Mouse (Mus musculus): ENCODE results near the gene Btbd11. TPM values are rescaled to one million over a fixed set of nuclear protein-coding genes. Genes with fewer than 3 reads are reported as not detected.

Gene Btbd11
- polyA plus RNA-seq, 1 experiment from 2014 or later = 10.0 TPM

GRCm38 (mm10) chr10:85486456-85486855, 99.8 kb downstream of the Btbd11 start:
- Histone ChIP-seq H3K4me1 (peaks cover 13% of the 10 kb centered on the region), H3K4me3 (no peak overlapping the region), H3K27me3 (no peaks in the 10 kb centered on the region), H3K36me3 (no peaks in the 10 kb centered on the region), H3K27ac (replicated peaks) (no peak overlapping the region), H3K9ac (replicated peaks) (no peak overlapping the region), H3K4me2 (replicated peaks) (no peak overlapping the region), H3K9me3 (no peaks in the 10 kb centered on the region)
- no peak for ATAC-seq (ENCODE audit: low FRiP score, low read depth)
- 90% methylated on average over 3 of the region's 3 CpGs for WGBS

- H3K9me3 ChIP-seq = no peaks in the 10 kb centered on the region
- no peak overlapping the region for H3K4me3 ChIP-seq
- no peak for ATAC-seq (ENCODE audit: low FRiP score, low read depth)
- H3K27me3 ChIP-seq = no peaks in the 10 kb centered on the region
- H3K9ac ChIP-seq (replicated peaks) = no peak overlapping the region
- 84% methylated on average over 2 of the region's 2 CpGs for WGBS
- H3K27ac ChIP-seq (replicated peaks) = no peak overlapping the region
- no peak overlapping the region for H3K4me2 ChIP-seq (replicated peaks)
- no peaks in the 10 kb centered on the region for H3K36me3 ChIP-seq
- 0 out of 2 replicates have a peak, but pooled peaks cover 2% of the 10 kb centered on the region for H3K4me1 ChIP-seq
These were observed 106.0 kb downstream of the Btbd11 start for GRCm38 (mm10) chr10:85492583-85492982.

- H3K27me3 ChIP-seq = no peaks in the 10 kb centered on the region
- no peaks in the 10 kb centered on the region for H3K36me3 ChIP-seq
- WGBS = 91% methylated on average over 8 of the region's 8 CpGs
- no peak overlapping the region for H3K4me3 ChIP-seq
- H3K9ac ChIP-seq (replicated peaks) = no peak overlapping the region
- H3K4me1 ChIP-seq = 0 out of 2 replicates have a peak, but pooled peaks cover 2% of the 10 kb centered on the region
- no peaks in the 10 kb centered on the region for H3K9me3 ChIP-seq
- ATAC-seq (ENCODE audit: low FRiP score, low read depth) = no peak
- no peak overlapping the region for H3K27ac ChIP-seq (replicated peaks)
- no peak overlapping the region for H3K4me2 ChIP-seq (replicated peaks)
These were observed 109.7 kb downstream of the Btbd11 start for GRCm38 (mm10) chr10:85496358-85496757.

- Histone ChIP-seq H3K4me2 (replicated peaks) (no peak overlapping the region), H3K9ac (replicated peaks) (no peak overlapping the region), H3K27ac (replicated peaks) (no peak overlapping the region), H3K36me3 (no peaks in the 10 kb centered on the region), H3K27me3 (no peaks in the 10 kb centered on the region), H3K4me3 (no peak overlapping the region), H3K4me1 (0 out of 2 replicates have a peak, but pooled peaks cover 2% of the 10 kb centered on the region), H3K9me3 (no peaks in the 10 kb centered on the region)
- 73% methylated on average over 2 of the region's 2 CpGs for WGBS
- no peak for ATAC-seq (ENCODE audit: low FRiP score, low read depth)
These were observed 110.4 kb downstream of the Btbd11 start for GRCm38 (mm10) chr10:85496981-85497380.

- Histone ChIP-seq H3K9ac (replicated peaks) (no peak overlapping the region), H3K4me2 (replicated peaks) (no peak overlapping the region), H3K9me3 (no peaks in the 10 kb centered on the region), H3K27ac (replicated peaks) (no peak overlapping the region), H3K4me3 (no peak overlapping the region), H3K27me3 (no peaks in the 10 kb centered on the region), H3K36me3 (no peaks in the 10 kb centered on the region), H3K4me1 (no peaks in the 10 kb centered on the region)
- WGBS = 93% methylated on average over 5 of the region's 5 CpGs
- no peak for ATAC-seq (ENCODE audit: low FRiP score, low read depth)
These were observed 111.3 kb downstream of the Btbd11 start for GRCm38 (mm10) chr10:85497931-85498330.

GRCm38 (mm10) chr10:85500573-85501155, 114.0 kb downstream of the Btbd11 start:
- no peaks in the 10 kb centered on the region for H3K9me3 ChIP-seq
- no peak overlapping the region for H3K4me2 ChIP-seq (replicated peaks)
- H3K27ac ChIP-seq (replicated peaks) = no peak overlapping the region
- no peaks in the 10 kb centered on the region for H3K4me1 ChIP-seq
- 78% methylated on average over 9 of the region's 9 CpGs for WGBS
- no peaks in the 10 kb centered on the region for H3K36me3 ChIP-seq
- no peak overlapping the region for H3K9ac ChIP-seq (replicated peaks)
- ATAC-seq (ENCODE audit: low FRiP score, low read depth) = no peak
- no peak overlapping the region for H3K4me3 ChIP-seq
- no peaks in the 10 kb centered on the region for H3K27me3 ChIP-seq

- Histone ChIP-seq H3K27me3 (no peaks in the 10 kb centered on the region), H3K4me1 (no peaks in the 10 kb centered on the region), H3K4me2 (replicated peaks) (no peak overlapping the region), H3K36me3 (no peaks in the 10 kb centered on the region), H3K4me3 (no peak overlapping the region), H3K27ac (replicated peaks) (no peak overlapping the region), H3K9ac (replicated peaks) (no peak overlapping the region), H3K9me3 (no peaks in the 10 kb centered on the region)
- ATAC-seq (ENCODE audit: low FRiP score, low read depth) = no peak
- 62% methylated on average over 5 of the region's 5 CpGs for WGBS
These were observed 115.5 kb downstream of the Btbd11 start for GRCm38 (mm10) chr10:85501966-85502566.

- Histone ChIP-seq H3K4me2 (replicated peaks) (no peak overlapping the region), H3K27me3 (no peaks in the 10 kb centered on the region), H3K9ac (replicated peaks) (no peak overlapping the region), H3K4me3 (no peak overlapping the region), H3K36me3 (no peaks in the 10 kb centered on the region), H3K9me3 (no peaks in the 10 kb centered on the region), H3K27ac (replicated peaks) (no peak overlapping the region), H3K4me1 (no peaks in the 10 kb centered on the region)
- WGBS = 75% methylated on average over 9 of the region's 9 CpGs
- ATAC-seq (ENCODE audit: low FRiP score, low read depth) = no peak
These were observed 116.0 kb downstream of the Btbd11 start for GRCm38 (mm10) chr10:85502656-85503055.

GRCm38 (mm10) chr10:85503453-85503852, 116.8 kb downstream of the Btbd11 start:
- H3K9ac ChIP-seq (replicated peaks) = no peak overlapping the region
- H3K36me3 ChIP-seq = no peaks in the 10 kb centered on the region
- no peak overlapping the region for H3K27ac ChIP-seq (replicated peaks)
- no peak overlapping the region for H3K4me3 ChIP-seq
- no peaks in the 10 kb centered on the region for H3K27me3 ChIP-seq
- H3K4me2 ChIP-seq (replicated peaks) = no peak overlapping the region
- H3K4me1 ChIP-seq = no peaks in the 10 kb centered on the region
- no peaks in the 10 kb centered on the region for H3K9me3 ChIP-seq
- WGBS = 93% methylated on average over 7 of the region's 7 CpGs
- ATAC-seq (ENCODE audit: low FRiP score, low read depth) = no peak

GRCm38 (mm10) chr10:85507270-85508050, 120.8 kb downstream of the Btbd11 start:
- Histone ChIP-seq H3K9ac (replicated peaks) (no peak overlapping the region), H3K36me3 (no peaks in the 10 kb centered on the region), H3K4me1 (no peaks in the 10 kb centered on the region; the same call in 1 of the 2 replicates), H3K27ac (replicated peaks) (no peak overlapping the region), H3K27me3 (no peaks in the 10 kb centered on the region), H3K4me3 (no peak overlapping the region), H3K4me2 (replicated peaks) (no peak overlapping the region), H3K9me3 (no peaks in the 10 kb centered on the region)
- ATAC-seq (ENCODE audit: low FRiP score, low read depth) = no peak
- 67% methylated on average over 7 of the region's 7 CpGs for WGBS

- Histone ChIP-seq H3K4me1 (no peaks in the 10 kb centered on the region; the same call in 1 of the 2 replicates), H3K27ac (replicated peaks) (no peak overlapping the region), H3K9ac (replicated peaks) (no peak overlapping the region), H3K4me2 (replicated peaks) (no peak overlapping the region), H3K9me3 (no peaks in the 10 kb centered on the region), H3K36me3 (no peaks in the 10 kb centered on the region), H3K4me3 (no peak overlapping the region), H3K27me3 (no peaks in the 10 kb centered on the region)
- ATAC-seq (ENCODE audit: low FRiP score, low read depth) = no peak
- WGBS = 80% methylated on average over 5 of the region's 5 CpGs
These were observed 121.7 kb downstream of the Btbd11 start for GRCm38 (mm10) chr10:85508193-85508794.

GRCm38 (mm10) chr10:85509000-85509399, 122.4 kb downstream of the Btbd11 start:
- no peaks in the 10 kb centered on the region for H3K36me3 ChIP-seq
- no peak overlapping the region for H3K4me3 ChIP-seq
- no peak overlapping the region for H3K27ac ChIP-seq (replicated peaks)
- H3K27me3 ChIP-seq = no peaks in the 10 kb centered on the region
- H3K9me3 ChIP-seq = no peaks in the 10 kb centered on the region
- ATAC-seq (ENCODE audit: low FRiP score, low read depth) = no peak
- 83% methylated on average over 1 of the region's 1 CpGs for whole genome bisulfite sequencing
- no peak overlapping the region for H3K9ac ChIP-seq (replicated peaks)
- H3K4me1 ChIP-seq = no peaks in the 10 kb centered on the region; the same call in 1 of the 2 replicates
- H3K4me2 ChIP-seq (replicated peaks) = no peak overlapping the region

All from midbrain, embryonic 12.5 days (tissue).